Mouse (Mus musculus) heart, postnatal 0 days (tissue): ENCODE measurements around the gene Dnm3. TPM values are rescaled to one million over a fixed set of nuclear protein-coding genes. Genes with fewer than 3 reads are reported as not detected.

Experiments
- ATAC-seq: fragments of 200-750 bp; cut with Nextera tagmentation; 2 replicates; pipeline ENCODE4 v1.8.0; 2017; ENCODE audit warnings: low read depth, moderate number of reproducible peaks, moderate library complexity; ENCODE audit not compliant: insufficient read depth
- DNase-seq: peaks from one replicate; pipeline ENCODE4 v3.0.0-alpha.2; 2016; ENCODE audit warnings: low spot score
- H3K27ac ChIP-seq: fragments of 300-500 bp; sonication (generic); 2 replicates; pipeline ENCODE4 v1.5.1; 2014; ENCODE audit warnings: low read depth, mild to moderate bottlenecking
- H3K27me3 ChIP-seq: fragments of 300-500 bp; sonication (generic); 2 replicates; pipeline ENCODE4 v1.6.1; 2014; ENCODE audit warnings: low read length, mixed read lengths; ENCODE audit not compliant: control insufficient read depth, insufficient read depth
- H3K36me3 ChIP-seq: fragments of 300-500 bp; sonication (generic); replicated peaks from 2 replicates; pipeline ENCODE4 v1.6.1; 2014; ENCODE audit warnings: low read length, mixed read lengths; ENCODE audit not compliant: control insufficient read depth, insufficient read depth
- H3K4me1 ChIP-seq: fragments of 300-500 bp; sonication (generic); 2 replicates; pipeline ENCODE4 v1.6.1; 2014; ENCODE audit warnings: antibody characterized with exemption; ENCODE audit not compliant: control insufficient read depth, insufficient read depth
- H3K4me2 ChIP-seq: fragments of 300-500 bp; sonication (generic); 2 replicates; pipeline ENCODE4 v1.6.1; 2014; ENCODE audit warnings: low read depth, mild to moderate bottlenecking, low read length, moderate library complexity
- H3K4me3 ChIP-seq: fragments of 300-500 bp; sonication (generic); 2 replicates; pipeline ENCODE4 v1.5.1; 2014; ENCODE audit warnings: low read depth, low read length
- H3K9ac ChIP-seq: fragments of 300-500 bp; sonication (generic); replicated peaks from 2 replicates; pipeline ENCODE4 v1.6.1; 2014; ENCODE audit warnings: low read depth, low read length, mixed read lengths
- H3K9me3 ChIP-seq: fragments of 300-500 bp; sonication (generic); replicated peaks from 2 replicates; pipeline ENCODE4 v1.6.1; 2016; ENCODE audit warnings: low read length; ENCODE audit not compliant: control insufficient read depth
- CTCF ChIP-seq: IDR thresholded peaks from 2 replicates; pipeline ENCODE4 v1.5.1; 2016; ENCODE audit warnings: antibody characterized with exemption, control low read depth, low read depth
- EP300 ChIP-seq: IDR thresholded peaks from 2 replicates; pipeline ENCODE4 v1.6.1; 2016; ENCODE audit warnings: antibody characterized with exemption, low read depth
- WGBS: fragments of 180-500 bp; shearing (Covaris S2); extraction: QIAGEN DNeasy Blood & Tissue Kit; methylation state at CpG from one replicate; pipeline ENCODE4 v1.1.7; 2014; 5-methylcytosine and 5-hydroxymethylcytosine counted together
- polyA plus RNA-seq: library from polyadenylated mRNA; unstranded; fragments of >200 nt; fragmentation: Nextera tagmentation; extraction: Ambion mirVana; gene quantifications from 2 replicates; pipeline ENCODE4 v1.2.1, GENCODE M21; 2015
- total RNA-seq: library from RNA; depleted of rRNA; stranded (reverse); fragments of >200 nt; gene quantifications from 2 replicates; pipeline ENCODE4 v1.2.3, GENCODE M21; 2014; ENCODE audit warnings: low replicate concordance

Dnm3 gene
- total and polyA plus RNA-seq, 2 experiments from 2014 or later = 1.9 to 2.4 TPM

- ATAC-seq (no peak), DNase-seq (no peak)
- Histone ChIP-seq H3K9me3 (no peaks in the 10 kb centered on the region), H3K27me3 (no peaks in the 10 kb centered on the region), H3K4me1 (peaks cover 15% of the 10 kb centered on the region), H3K27ac (peak overlapping the region; percentile 80), H3K4me3 (no peak overlapping the region), H3K4me2 (peak overlapping the region; percentile 4; the same call in 1 of the 2 replicates), H3K9ac (peak overlapping the region; percentile 9; the same call in 1 of the 2 replicates), H3K36me3 (no peaks in the 10 kb centered on the region)
- TF ChIP-seq EP300 (no peak), CTCF (no peak)
- WGBS = 14% methylated on average over 7 of the region's 7 CpGs
Measured at GRCm38 (mm10) chr1:162004518-162004780, 473.4 kb downstream of the Dnm3 start.

GRCm38 (mm10) chr1:162003729-162004517 lies 473.9 kb downstream of the Dnm3 start:
- Histone ChIP-seq H3K9me3 (no peaks in the 10 kb centered on the region), H3K4me2 (peak overlapping the region; percentile 4; the same call in 1 of the 2 replicates), H3K4me3 (no peak overlapping the region), H3K27ac (peak overlapping the region; percentile 80), H3K4me1 (peaks cover 15% of the 10 kb centered on the region), H3K27me3 (no peaks in the 10 kb centered on the region), H3K9ac (no peak overlapping the region), H3K36me3 (no peaks in the 10 kb centered on the region)
- DNase-seq (peak; percentile 59), ATAC-seq (peak; percentile 76)
- TF ChIP-seq CTCF = no peak
- TF ChIP-seq EP300 = no peak
- 46% methylated on average over 14 of the region's 14 CpGs for WGBS

- 72% methylated on average over 8 of the region's 8 CpGs for WGBS
- no peak overlapping the region for H3K4me3 ChIP-seq
- no peak overlapping the region for H3K4me2 ChIP-seq
- DNase-seq (no peak), ATAC-seq (no peak)
- TF ChIP-seq CTCF = no peak
- TF ChIP-seq EP300 = no peak
- H3K9me3 ChIP-seq = no peaks in the 10 kb centered on the region
- H3K27ac ChIP-seq = peak overlapping the region; percentile 57; the same call in 1 of the 2 replicates
- H3K36me3 ChIP-seq = no peaks in the 10 kb centered on the region
- H3K4me1 ChIP-seq = peaks cover 15% of the 10 kb centered on the region
- H3K9ac ChIP-seq = no peak overlapping the region
- H3K27me3 ChIP-seq = no peaks in the 10 kb centered on the region
Measured at GRCm38 (mm10) chr1:162001328-162001727, 476.5 kb downstream of the Dnm3 start.

GRCm38 (mm10) chr1:161999882-162000371 lies 477.9 kb downstream of the Dnm3 start:
- no peaks in the 10 kb centered on the region for H3K27me3 ChIP-seq
- peaks cover 13% of the 10 kb centered on the region for H3K4me1 ChIP-seq
- WGBS = 8% methylated on average over 4 of the region's 4 CpGs
- no peaks in the 10 kb centered on the region for H3K36me3 ChIP-seq
- TF ChIP-seq EP300 = no peak
- peak; percentile 72 for TF ChIP-seq CTCF
- ATAC-seq (peak; percentile 34; the same call in 1 of the 2 replicates), DNase-seq (peak; percentile 84)
- H3K4me2 ChIP-seq = peak overlapping the region; percentile 56
- no peaks in the 10 kb centered on the region for H3K9me3 ChIP-seq
- peak overlapping the region; percentile 27 for H3K4me3 ChIP-seq
- H3K27ac ChIP-seq = peak overlapping the region; percentile 55; the same call in 1 of the 2 replicates
- no peak overlapping the region for H3K9ac ChIP-seq

- H3K36me3 ChIP-seq = no peaks in the 10 kb centered on the region
- H3K9ac ChIP-seq = no peak overlapping the region
- H3K4me1 ChIP-seq = peaks cover 7% of the 10 kb centered on the region
- no peak for ATAC-seq
- 25% methylated on average over 5 of the region's 5 CpGs for WGBS
- DNase-seq = no peak
- no peak overlapping the region for H3K4me3 ChIP-seq
- H3K27me3 ChIP-seq = no peaks in the 10 kb centered on the region
- H3K9me3 ChIP-seq = no peaks in the 10 kb centered on the region
- H3K4me2 ChIP-seq = peak overlapping the region; percentile 56; the same call in 1 of the 2 replicates
- H3K27ac ChIP-seq = peak overlapping the region; percentile 39; the same call in 1 of the 2 replicates
- TF ChIP-seq CTCF (no peak), EP300 (no peak)
Measured at GRCm38 (mm10) chr1:161999338-161999737, 478.5 kb downstream of the Dnm3 start.
